Mouse (Mus musculus) liver, embryonic 14.5 days (tissue): ENCODE measurements at regions not wholly inside any gene's neighbourhood (a gene's known extent, or its start where the extent isn't known, plus 50 kb on each side); places are given as distances from the start of the nearest gene placed in this dataset.

Experiments used
- CTCF ChIP-seq: IDR thresholded peaks from 2 replicates; pipeline ENCODE4 v1.5.1; 2016; ENCODE audit warnings: antibody characterized with exemption, low read depth, control low read depth
- EP300 ChIP-seq: IDR thresholded peaks from 2 replicates; pipeline ENCODE4 v1.6.1; 2016; ENCODE audit warnings: antibody characterized with exemption, low read depth

DNA sequence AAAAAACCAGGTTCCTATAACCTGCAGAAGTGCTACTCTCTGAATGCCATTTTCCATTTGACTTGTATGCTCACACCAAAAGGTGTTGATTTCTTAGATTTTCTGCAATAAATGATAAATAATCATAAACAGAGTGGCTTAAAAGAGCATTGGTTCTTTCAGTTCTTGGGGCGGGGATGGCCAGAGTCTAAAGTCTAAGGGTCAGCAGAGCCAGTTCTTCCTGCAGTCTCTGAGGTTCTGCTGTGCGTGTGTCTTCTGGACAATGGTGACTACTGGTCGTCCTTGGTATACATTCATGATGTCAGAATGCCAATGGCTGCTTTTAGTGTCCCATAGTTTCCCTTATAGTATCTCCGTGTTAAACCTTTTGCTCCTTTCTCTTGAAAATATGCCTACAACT lies 66.3 kb downstream of the Ccdc71l start:
- TF ChIP-seq EP300 (no peak), CTCF (no peak)
